In genomic region chr8:90849462-90850050, GRCm38 (mm10) we compare ENCODE assay signal across 12 mouse cellular contexts. TPM values are rescaled to one million over a fixed set of nuclear protein-coding genes. Genes with fewer than 3 reads are reported as not detected.
DNase-seq lines count a peak whose midpoint lies in the region; ATAC-seq and TF ChIP-seq lines count a peak whose summit lies in the region.
"Had no signal": no experiment of that assay in that cellular context is flagged by ENCODE, and none has a peak within 500 bp of the region (broad histone marks: within the 10 kb centered on the region; RNA-seq: fewer than 3 reads in every experiment).

No protein-coding gene starts in this region.

- no peak for TF ChIP-seq POLR2A in ES-Bruce4 (IDR thresholded peaks at IDR 0.05; ENCODE audit: insufficient read depth, low read length)
- TF ChIP-seq POLR2A in cortical plate, adult 2 months (IDR thresholded peaks at IDR 0.05; ENCODE audit: extremely low read depth, insufficient read depth, low read length), result 0 out of 2 replicates have a peak, but pooled peaks have one; percentile 45

- H3K4me1 ChIP-seq in ES-Bruce4 (ENCODE audit: control insufficient read depth, insufficient read depth, low read length), result peaks cover 8% of the 10 kb centered on the region
- peaks cover 3% of the 10 kb centered on the region; the same call in 1 of the 2 replicates for H3K4me1 ChIP-seq in cortical plate, adult 2 months (ENCODE audit: control insufficient read depth, insufficient read depth, low read length)
- H3K4me1 ChIP-seq in hindbrain, embryonic 14.5 days (replicated peaks; ENCODE audit: control insufficient read depth, insufficient read depth, low read length), result peaks cover 16% of the 10 kb centered on the region
- peaks cover 16% of the 10 kb centered on the region for H3K4me1 ChIP-seq in midbrain, embryonic 14.5 days (ENCODE audit: control insufficient read depth, insufficient read depth, low read length)

- H3K4me2 ChIP-seq in hindbrain, embryonic 14.5 days (replicated peaks), result peak overlapping the region; percentile 0; the same call in 1 of the 2 replicates
- H3K4me2 ChIP-seq in midbrain, embryonic 14.5 days (ENCODE audit: low read length), result 0 out of 2 replicates have a peak overlapping the region, but pooled peaks have one; percentile 3

- no peak for TF ChIP-seq CTCF in ES-Bruce4 (IDR thresholded peaks at IDR 0.05; ENCODE audit: low read depth, low read length)
- TF ChIP-seq CTCF in cortical plate, adult 2 months (IDR thresholded peaks at IDR 0.05; ENCODE audit: extremely low read depth, insufficient read depth, low read length), result no peak

- WGBS in hindbrain, embryonic 14.5 days, result 36% methylated on average over 11 of the region's 11 CpGs
- 37% methylated on average over 11 of the region's 11 CpGs for WGBS in midbrain, embryonic 14.5 days

- no peak overlapping the region for H3K9ac ChIP-seq in ES-Bruce4 (ENCODE audit: low read depth, poor library complexity, severe bottlenecking)
- H3K9ac ChIP-seq in hindbrain, embryonic 14.5 days, result peak overlapping the region; percentile 7; the same call in 1 of the 2 replicates
- H3K9ac ChIP-seq in midbrain, embryonic 14.5 days (replicated peaks; ENCODE audit: low read length), result 0 out of 2 replicates have a peak overlapping the region, but pooled peaks have one; percentile 10

- no peaks in the 10 kb centered on the region for H3K9me3 ChIP-seq in ES-Bruce4 (replicated peaks; ENCODE audit: control insufficient read depth, insufficient read depth, low read length, poor library complexity, severe bottlenecking)
- no peaks in the 10 kb centered on the region for H3K9me3 ChIP-seq in hindbrain, embryonic 14.5 days (ENCODE audit: control insufficient read depth, low read length)
- H3K9me3 ChIP-seq in midbrain, embryonic 14.5 days (ENCODE audit: control insufficient read depth, low read length), result no peaks in the 10 kb centered on the region

- no peak overlapping the region for H3K4me3 ChIP-seq in ES-Bruce4 (ENCODE audit: low read depth, low read length)
- H3K4me3 ChIP-seq in cortical plate, adult 2 months (ENCODE audit: insufficient read depth, low read length), result no peak overlapping the region
- no peak overlapping the region for H3K4me3 ChIP-seq in hindbrain, embryonic 14.5 days (replicated peaks; ENCODE audit: low read length)
- H3K4me3 ChIP-seq in midbrain, embryonic 14.5 days (replicated peaks; ENCODE audit: low read depth, low read length), result no peak overlapping the region

- H3K27me3 ChIP-seq in ES-Bruce4 (ENCODE audit: control insufficient read depth, insufficient read depth, low read length, poor library complexity, severe bottlenecking), result no peaks in the 10 kb centered on the region
- H3K27me3 ChIP-seq in hindbrain, embryonic 14.5 days (ENCODE audit: control insufficient read depth, insufficient read depth, low read length), result no peaks in the 10 kb centered on the region
- H3K27me3 ChIP-seq in midbrain, embryonic 14.5 days (ENCODE audit: control insufficient read depth, insufficient read depth, low read length), result no peaks in the 10 kb centered on the region

- no peak for TF ChIP-seq EP300 in ES-Bruce4 (IDR thresholded peaks at IDR 0.05; ENCODE audit: insufficient read depth, low read depth, low read length)

- DNase-seq in hindbrain, embryonic 14.5 days (ENCODE audit: low spot score), result peak; percentile 64
- peak; percentile 79 for DNase-seq in midbrain, embryonic 14.5 days
- DNase-seq in thymus, postnatal 0 days (ENCODE audit: low spot score), result no peak
- DNase-seq in yolk sac, embryonic 10.5 days (ENCODE audit: low spot score), result no peak
- DNase-seq in liver, result no peak
- DNase-seq in thymus, postnatal 36 days, result no peak
- DNase-seq: cerebellum, adult 18-20 months; gastrocnemius, postnatal 14 days; kidney, postnatal 25 days had no signal

- peak overlapping the region; percentile 12; the same call in 1 of the 2 replicates for H3K27ac ChIP-seq in ES-Bruce4 (ENCODE audit: insufficient read depth, low read length)
- peak overlapping the region; percentile 45 for H3K27ac ChIP-seq in cortical plate, adult 2 months (ENCODE audit: insufficient read depth, low read length)
- H3K27ac ChIP-seq in hindbrain, embryonic 14.5 days, result peak overlapping the region; percentile 79
- H3K27ac ChIP-seq in midbrain, embryonic 14.5 days (replicated peaks; ENCODE audit: low read depth, low read length), result peak overlapping the region; percentile 77

- no peaks in the 10 kb centered on the region for H3K36me3 ChIP-seq in ES-Bruce4 (ENCODE audit: control insufficient read depth, insufficient read depth, low read length, poor library complexity, severe bottlenecking)
- no peaks in the 10 kb centered on the region for H3K36me3 ChIP-seq in hindbrain, embryonic 14.5 days (replicated peaks; ENCODE audit: control insufficient read depth, insufficient read depth)
- no peaks in the 10 kb centered on the region for H3K36me3 ChIP-seq in midbrain, embryonic 14.5 days (ENCODE audit: control insufficient read depth, insufficient read depth, low read length)

- ATAC-seq in hindbrain, embryonic 14.5 days (ENCODE audit: low FRiP score), result peak; percentile 64
- no peak; the same call in 1 of the 2 replicates for ATAC-seq in midbrain, embryonic 14.5 days (ENCODE audit: low FRiP score, low TSS enrichment)
- ATAC-seq: lung, postnatal 0 days had no signal

RNA-seq across cellular contexts. Expression of gene Chd9, which starts 21.4 kb away (rescaled TPM):
- polyA plus RNA-seq in ES-Bruce4 (2011; ENCODE audit: insufficient read depth, insufficient read length, low read depth, missing spikeins), result 67.7 and 71.6 TPM in 2 replicates
- polyA plus RNA-seq in cortical plate, adult 2 months (2012; rRNA removed), result 291 and 305 TPM in 2 replicates
- 99.2 and 103 TPM in 2 replicates for polyA plus RNA-seq in hindbrain, embryonic 14.5 days (2014; fragmentation: Nextera tagmentation; extraction: Ambion mirVana)
- 90.8 and 92.9 TPM in 2 replicates for polyA plus RNA-seq in midbrain, embryonic 14.5 days (2014; fragmentation: Nextera tagmentation; extraction: Ambion mirVana)
- polyA plus RNA-seq in thymus, postnatal 0 days (2015; fragmentation: Nextera tagmentation; extraction: Ambion mirVana), result 148 and 160 TPM in 2 replicates

RNA-seq across cellular contexts. Expression of gene Gm19935, which starts 32.4 kb away (rescaled TPM):
- not detected in 2 replicates for polyA plus RNA-seq in ES-Bruce4 (2011; ENCODE audit: insufficient read depth, insufficient read length, low read depth, missing spikeins)
- 2.3 and 4.1 TPM in 2 replicates for polyA plus RNA-seq in cortical plate, adult 2 months (2012; rRNA removed)
- polyA plus RNA-seq in hindbrain, embryonic 14.5 days (2014; fragmentation: Nextera tagmentation; extraction: Ambion mirVana), result 2.6 and 2.7 TPM in 2 replicates
- 0.22 TPM in 1 of 2 replicates, not detected in the other for polyA plus RNA-seq in midbrain, embryonic 14.5 days (2014; fragmentation: Nextera tagmentation; extraction: Ambion mirVana)
- 0.44 and 0.52 TPM in 2 replicates for polyA plus RNA-seq in thymus, postnatal 0 days (2015; fragmentation: Nextera tagmentation; extraction: Ambion mirVana)

Comparison
In these comparisons a context has a peak if more than half of its experiments do, and no peak if none do; other contexts are left out.
1. H3K27ac ChIP-seq: peak in every context shown above with its lines; median percentile 79 in hindbrain, embryonic 14.5 days; 77 in midbrain, embryonic 14.5 days; 45 in cortical plate, adult 2 months; 12 in ES-Bruce4.
2. DNase-seq: peak in hindbrain, embryonic 14.5 days (single experiment) and midbrain, embryonic 14.5 days (single experiment); none in thymus, postnatal 0 days (single experiment), yolk sac, embryonic 10.5 days (single experiment), liver (single experiment) and thymus, postnatal 36 days (0 of 2).